Mouse (Mus musculus) liver, embryonic 13.5 days (tissue): Measurements from ENCODE around the gene Mafg. TPM values are rescaled to one million over a fixed set of nuclear protein-coding genes. Genes with fewer than 3 reads are reported as not detected.

Experiments
- ATAC-seq: fragments of 200-750 bp; cut with Nextera tagmentation; 2 replicates; pipeline ENCODE4 v1.8.0; 2017; ENCODE audit warnings: low read depth, mild to moderate bottlenecking, moderate number of reproducible peaks, moderate library complexity
- DNase-seq: peaks from one replicate; pipeline ENCODE4 v3.0.0; 2022
- H3K27ac ChIP-seq: fragments of 300-500 bp; sonication (generic); 2 replicates; pipeline ENCODE4 v1.5.1; 2015; ENCODE audit warnings: moderate library complexity, mild to moderate bottlenecking, inconsistent platforms
- H3K27me3 ChIP-seq: fragments of 300-500 bp; sonication (generic); 2 replicates; pipeline ENCODE4 v1.6.1; 2015; ENCODE audit warnings: mild to moderate bottlenecking, inconsistent platforms
- H3K36me3 ChIP-seq: fragments of 300-500 bp; sonication (generic); 2 replicates; pipeline ENCODE4 v1.6.1; 2015; ENCODE audit warnings: mild to moderate bottlenecking, inconsistent platforms
- H3K4me1 ChIP-seq: fragments of 300-500 bp; sonication (generic); replicated peaks from 2 replicates; pipeline ENCODE4 v1.6.1; 2015; ENCODE audit warnings: inconsistent platforms
- H3K4me2 ChIP-seq: fragments of 300-500 bp; sonication (generic); 2 replicates; pipeline ENCODE4 v1.6.1; 2015; ENCODE audit warnings: inconsistent platforms, mild to moderate bottlenecking, moderate library complexity
- H3K4me3 ChIP-seq: fragments of 300-500 bp; sonication (generic); replicated peaks from 2 replicates; pipeline ENCODE4 v1.5.1; 2015; ENCODE audit warnings: mild to moderate bottlenecking, inconsistent platforms
- H3K9ac ChIP-seq: fragments of 300-500 bp; sonication (generic); 2 replicates; pipeline ENCODE4 v1.6.1; 2015; ENCODE audit warnings: mild to moderate bottlenecking, inconsistent platforms
- H3K9me3 ChIP-seq: fragments of 300-500 bp; sonication (generic); replicated peaks from 2 replicates; pipeline ENCODE4 v1.6.1; 2016; ENCODE audit warnings: inconsistent platforms
- microRNA-seq: library from miRNA; unstranded; fragments of <30 nt; microRNA quantifications from one replicate; pipeline ENCODE4, GENCODE M21; 2016
- polyA plus RNA-seq: library from polyadenylated mRNA; unstranded; fragments of >200 nt; fragmentation: Nextera tagmentation; extraction: Ambion mirVana; gene quantifications from 2 replicates; pipeline ENCODE4 v1.2.1, GENCODE M21; 2015

Mafg gene
- polyA plus RNA-seq, 1 experiment from 2014 or later: 40.0 TPM

DNA sequence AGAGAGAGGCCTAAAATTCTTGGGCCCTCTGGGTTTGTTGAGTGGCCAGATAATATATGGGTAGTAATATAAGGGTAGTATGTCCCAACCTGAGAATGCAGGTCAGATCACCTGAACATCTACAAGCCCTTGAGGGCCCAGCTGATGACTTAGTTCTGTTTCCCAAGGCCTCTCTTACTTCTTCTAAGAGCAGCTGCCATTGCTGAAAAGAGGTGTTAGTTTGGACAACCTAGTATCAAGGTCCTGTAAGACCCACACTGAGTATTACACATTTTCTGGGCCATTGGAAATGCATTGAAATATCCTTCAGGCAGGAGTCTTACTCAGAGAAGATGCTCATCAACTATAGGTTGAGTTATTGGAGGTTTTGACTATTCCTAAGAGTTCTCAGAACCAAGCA, 57.5 kb downstream of the Mafg start:
- peaks cover 37% of the 10 kb centered on the region for H3K36me3 ChIP-seq
- peak overlapping the region; percentile 80 for H3K27ac ChIP-seq
- H3K27me3 ChIP-seq: no peaks in the 10 kb centered on the region
- no peak for ATAC-seq
- no peak overlapping the region for H3K4me2 ChIP-seq
- peaks cover 83% of the 10 kb centered on the region for H3K4me1 ChIP-seq
- no peaks in the 10 kb centered on the region for H3K9me3 ChIP-seq
- no peak overlapping the region for H3K4me3 ChIP-seq
- no peak for DNase-seq
- H3K9ac ChIP-seq: no peak overlapping the region

Small RNA genes within 50 kb of the gene (microRNA-seq; reads per million reads assigned to microRNA genes)
- gene Mir6936: 10.6 reads per million, percentile 24 among the genes with 10 or more reads in this experiment

Other genes with a start within 250 kb of the Mafg start
- gene Nploc4, start 195.9 kb downstream of the Mafg start, polyA plus RNA-seq: 22.3 and 26.8 TPM in 2 replicates
- not detected in 2 replicates for gene Tspan10, start 191.0 kb downstream of the Mafg start, polyA plus RNA-seq
- gene Pde6g, start 180.1 kb downstream of the Mafg start, polyA plus RNA-seq: 0.12 TPM in 1 of 2 replicates, not detected in the other
- gene Oxld1, start 175.5 kb downstream of the Mafg start, polyA plus RNA-seq: 8.4 and 9.5 TPM in 2 replicates
- gene Ccdc137, start 175.5 kb downstream of the Mafg start, polyA plus RNA-seq: 20.2 and 23.1 TPM in 2 replicates
- 15.9 and 16.0 TPM in 2 replicates for gene Arl16, start 166.0 kb downstream of the Mafg start, polyA plus RNA-seq
- gene Mrpl12, start 149.0 kb downstream of the Mafg start, polyA plus RNA-seq: 142 and 150 TPM in 2 replicates
- gene Slc25a10, start 141.8 kb downstream of the Mafg start, polyA plus RNA-seq: 42.2 and 44.1 TPM in 2 replicates
- 10.0 and 10.7 TPM in 2 replicates for gene Gcgr, start 102.9 kb downstream of the Mafg start, polyA plus RNA-seq
- 45.7 and 46.9 TPM in 2 replicates for gene Mcrip1, start 83.9 kb downstream of the Mafg start, polyA plus RNA-seq
- 0.22 TPM in 1 of 2 replicates, not detected in the other for gene Ppp1r27, start 82.5 kb downstream of the Mafg start, polyA plus RNA-seq
- gene P4hb, start 60.3 kb downstream of the Mafg start, polyA plus RNA-seq: 403 and 453 TPM in 2 replicates
- gene Arhgdia, start 52.0 kb downstream of the Mafg start, polyA plus RNA-seq: 258 and 276 TPM in 2 replicates
- 379 and 416 TPM in 2 replicates for gene Alyref, start 35.2 kb downstream of the Mafg start, polyA plus RNA-seq
- gene Anapc11, start 35.2 kb downstream of the Mafg start, polyA plus RNA-seq: 99.1 and 102 TPM in 2 replicates
- 9.5 and 12.6 TPM in 2 replicates for gene Npb, start 25.1 kb downstream of the Mafg start, polyA plus RNA-seq
- gene Pcyt2, start 15.7 kb downstream of the Mafg start, polyA plus RNA-seq: 114 and 116 TPM in 2 replicates
- 33.8 and 34.3 TPM in 2 replicates for gene Sirt7, start 8.4 kb downstream of the Mafg start, polyA plus RNA-seq
- gene Pycr1, start 10.2 kb upstream of the Mafg start, polyA plus RNA-seq: 6.0 and 6.9 TPM in 2 replicates
- 0.23 TPM in 1 of 2 replicates, not detected in the other for gene Myadml2, start 14.6 kb upstream of the Mafg start, polyA plus RNA-seq
- 0.27 and 0.36 TPM in 2 replicates for gene Notum, start 27.6 kb upstream of the Mafg start, polyA plus RNA-seq
- 49.2 and 52.5 TPM in 2 replicates for gene Aspscr1, start 39.4 kb upstream of the Mafg start, polyA plus RNA-seq
- 123 and 126 TPM in 2 replicates for gene Cenpx, start 80.1 kb upstream of the Mafg start, polyA plus RNA-seq
- gene Lrrc45, start 80.3 kb upstream of the Mafg start, polyA plus RNA-seq: 13.0 and 14.3 TPM in 2 replicates
- gene Rac3, start 87.9 kb upstream of the Mafg start, polyA plus RNA-seq: 1.7 and 2.3 TPM in 2 replicates
- 8.8 and 9.6 TPM in 2 replicates for gene Dcxr, start 93.7 kb upstream of the Mafg start, polyA plus RNA-seq
- gene Cbr2, start 98.5 kb upstream of the Mafg start, polyA plus RNA-seq: 0.22 TPM in 1 of 2 replicates, not detected in the other
- gene Hmga1b, start 129.2 kb upstream of the Mafg start, polyA plus RNA-seq: 4.9 and 6.5 TPM in 2 replicates
- gene Rfng, start 150.6 kb upstream of the Mafg start, polyA plus RNA-seq: 11.2 and 15.4 TPM in 2 replicates
- 102 and 104 TPM in 2 replicates for gene Gps1, start 150.7 kb upstream of the Mafg start, polyA plus RNA-seq
- 82.6 and 86.2 TPM in 2 replicates for gene Dus1l, start 162.8 kb upstream of the Mafg start, polyA plus RNA-seq
- 15.3 and 17.9 TPM in 2 replicates for gene Fasn, start 190.9 kb upstream of the Mafg start, polyA plus RNA-seq